Mouse (Mus musculus): Measurements from ENCODE around the gene Gm20219. TPM values are rescaled to one million over a fixed set of nuclear protein-coding genes. Genes with fewer than 3 reads are reported as not detected.

The Gm20219 gene
- polyA plus RNA-seq, 1 experiment from 2014 or later = 0.08 TPM

Other genes starting within 250 kb of the Gm20219 start
- 6.1 and 7.1 TPM in 2 replicates for gene Kdm4b, start 228.3 kb downstream of the Gm20219 start, polyA plus RNA-seq (2015; fragmentation: Nextera tagmentation; extraction: Ambion mirVana)
- 6.2 and 7.6 TPM in 2 replicates for gene Ptprs, start 77.9 kb downstream of the Gm20219 start, polyA plus RNA-seq (2015; fragmentation: Nextera tagmentation; extraction: Ambion mirVana)
- gene Znrf4, start 42.0 kb downstream of the Gm20219 start, polyA plus RNA-seq (2015; fragmentation: Nextera tagmentation; extraction: Ambion mirVana) = not detected in 2 replicates
- gene Safb2, start 30.2 kb upstream of the Gm20219 start, polyA plus RNA-seq (2015; fragmentation: Nextera tagmentation; extraction: Ambion mirVana) = 37.5 and 40.7 TPM in 2 replicates
- gene Safb, start 30.4 kb upstream of the Gm20219 start, polyA plus RNA-seq (2015; fragmentation: Nextera tagmentation; extraction: Ambion mirVana) = 44.4 and 59.7 TPM in 2 replicates
- 157 and 167 TPM in 2 replicates for gene 2410015M20Rik, start 55.4 kb upstream of the Gm20219 start, polyA plus RNA-seq (2015; fragmentation: Nextera tagmentation; extraction: Ambion mirVana)
- 1,217 and 1,404 TPM in 2 replicates for gene Rpl36, start 59.0 kb upstream of the Gm20219 start, polyA plus RNA-seq (2015; fragmentation: Nextera tagmentation; extraction: Ambion mirVana)
- 41.0 and 42.2 TPM in 2 replicates for gene Lonp1, start 72.5 kb upstream of the Gm20219 start, polyA plus RNA-seq (2015; fragmentation: Nextera tagmentation; extraction: Ambion mirVana)
- 0.37 and 0.64 TPM in 2 replicates for gene Catsperd, start 73.8 kb upstream of the Gm20219 start, polyA plus RNA-seq (2015; fragmentation: Nextera tagmentation; extraction: Ambion mirVana)
- gene Ranbp3, start 118.9 kb upstream of the Gm20219 start, polyA plus RNA-seq (2015; fragmentation: Nextera tagmentation; extraction: Ambion mirVana) = 49.6 and 50.8 TPM in 2 replicates
- 229 and 268 TPM in 2 replicates for gene Ndufa11, start 163.4 kb upstream of the Gm20219 start, polyA plus RNA-seq (2015; fragmentation: Nextera tagmentation; extraction: Ambion mirVana)
- 2.6 and 3.2 TPM in 2 replicates for gene Vmac, start 163.6 kb upstream of the Gm20219 start, polyA plus RNA-seq (2015; fragmentation: Nextera tagmentation; extraction: Ambion mirVana)
- 1.00 and 1.0 TPM in 2 replicates for gene Nrtn, start 203.1 kb upstream of the Gm20219 start, polyA plus RNA-seq (2015; fragmentation: Nextera tagmentation; extraction: Ambion mirVana)
- 17.2 and 17.5 TPM in 2 replicates for gene Dus3l, start 210.4 kb upstream of the Gm20219 start, polyA plus RNA-seq (2015; fragmentation: Nextera tagmentation; extraction: Ambion mirVana)
- gene Prr22, start 215.9 kb upstream of the Gm20219 start, polyA plus RNA-seq (2015; fragmentation: Nextera tagmentation; extraction: Ambion mirVana) = 0.45 and 0.61 TPM in 2 replicates